Mouse (Mus musculus): ENCODE data around the gene Ovol1. TPM values are rescaled to one million over a fixed set of nuclear protein-coding genes. Genes with fewer than 3 reads are reported as not detected.

Ovol1 gene
- polyA plus RNA-seq, 1 experiment from 2014 or later: 0.62 TPM

DNA sequence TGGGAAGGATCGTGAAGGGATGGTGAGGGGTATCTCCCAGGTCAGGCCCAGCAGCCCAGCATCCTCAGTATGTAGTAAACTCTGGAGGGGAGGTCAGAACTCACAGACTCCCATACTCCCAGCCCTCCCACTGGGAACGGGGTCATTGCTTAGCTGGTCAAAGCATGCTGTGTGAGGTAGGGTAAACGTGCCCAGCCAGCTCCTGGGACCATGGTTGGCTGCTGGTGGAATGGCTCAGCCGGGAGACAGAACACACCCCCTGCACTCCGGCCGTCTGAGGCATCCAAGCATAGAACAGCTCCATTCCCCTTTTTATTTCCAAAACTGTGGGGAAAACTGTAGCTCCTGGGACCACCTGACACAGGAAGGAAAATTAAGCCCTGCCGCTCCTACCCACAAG is 2.3 kb downstream of the Ovol1 start:
- H3K9ac ChIP-seq (replicated peaks; ENCODE audit: low read length): no peak overlapping the region
- no peak for ATAC-seq (replicated peaks; ENCODE audit: insufficient number of reproducible peaks, low FRiP score, low TSS enrichment, low read depth)
- no peak for DNase-seq (ENCODE audit: low spot score)

DNA sequence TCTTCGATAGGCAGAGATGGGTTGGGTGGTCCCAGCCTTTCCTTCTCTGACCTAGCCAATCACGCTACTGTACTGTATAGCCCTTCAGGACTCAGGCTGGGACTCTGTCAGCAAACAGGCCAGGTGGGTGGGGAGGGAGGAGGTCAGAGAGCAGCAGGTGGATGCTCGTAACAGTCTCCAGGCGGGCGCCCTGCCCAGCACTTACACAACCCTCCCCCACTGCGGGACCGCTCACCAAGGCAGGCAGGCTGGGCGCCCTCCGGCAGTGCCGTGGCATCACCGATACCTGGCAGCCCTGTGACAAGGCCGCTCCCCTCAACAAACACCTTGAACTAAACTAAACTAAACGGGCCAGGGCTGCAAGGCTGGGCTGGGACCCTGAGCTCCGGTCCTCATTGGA is 6.2 kb downstream of the Ovol1 start:
- H3K27me3 ChIP-seq (ENCODE audit: control insufficient read depth, insufficient read depth, low read length): peaks cover 19% of the 10 kb centered on the region
- ATAC-seq (replicated peaks; ENCODE audit: insufficient number of reproducible peaks, low FRiP score, low TSS enrichment, low read depth): no peak
- no peak overlapping the region for H3K4me3 ChIP-seq (ENCODE audit: low read depth, low read length)
- no peak overlapping the region for H3K4me2 ChIP-seq (ENCODE audit: low read depth, low read length)
- no peaks in the 10 kb centered on the region for H3K4me1 ChIP-seq (ENCODE audit: control insufficient read depth, insufficient read depth, low read length)
- no peaks in the 10 kb centered on the region for H3K36me3 ChIP-seq (replicated peaks; ENCODE audit: control insufficient read depth, insufficient read depth, low read depth, low read length)
- H3K9ac ChIP-seq (replicated peaks; ENCODE audit: low read length): no peak overlapping the region
- no peak overlapping the region for H3K27ac ChIP-seq (replicated peaks; ENCODE audit: low read depth, low read length)
- no peaks in the 10 kb centered on the region for H3K9me3 ChIP-seq (replicated peaks; ENCODE audit: control insufficient read depth, low read length)
- 74% methylated on average over 14 of the region's 14 CpGs for WGBS
- no peak for DNase-seq (ENCODE audit: low spot score)

More for the DNA sequence above, 2.3 kb downstream of the Ovol1 start:
- Histone ChIP-seq H3K4me3 (ENCODE audit: low read depth, low read length) (no peak overlapping the region), H3K9me3 (replicated peaks; ENCODE audit: control insufficient read depth, low read length) (no peaks in the 10 kb centered on the region), H3K4me1 (ENCODE audit: control insufficient read depth, insufficient read depth, low read length) (0 out of 2 replicates have a peak, but pooled peaks cover 2% of the 10 kb centered on the region), H3K4me2 (ENCODE audit: low read depth, low read length) (no peak overlapping the region), H3K27ac (replicated peaks; ENCODE audit: low read depth, low read length) (no peak overlapping the region), H3K27me3 (ENCODE audit: control insufficient read depth, insufficient read depth, low read length) (peaks cover 57% of the 10 kb centered on the region), H3K36me3 (replicated peaks; ENCODE audit: control insufficient read depth, insufficient read depth, low read depth, low read length) (no peaks in the 10 kb centered on the region)
- WGBS: 37% methylated on average over 7 of the region's 7 CpGs

DNA sequence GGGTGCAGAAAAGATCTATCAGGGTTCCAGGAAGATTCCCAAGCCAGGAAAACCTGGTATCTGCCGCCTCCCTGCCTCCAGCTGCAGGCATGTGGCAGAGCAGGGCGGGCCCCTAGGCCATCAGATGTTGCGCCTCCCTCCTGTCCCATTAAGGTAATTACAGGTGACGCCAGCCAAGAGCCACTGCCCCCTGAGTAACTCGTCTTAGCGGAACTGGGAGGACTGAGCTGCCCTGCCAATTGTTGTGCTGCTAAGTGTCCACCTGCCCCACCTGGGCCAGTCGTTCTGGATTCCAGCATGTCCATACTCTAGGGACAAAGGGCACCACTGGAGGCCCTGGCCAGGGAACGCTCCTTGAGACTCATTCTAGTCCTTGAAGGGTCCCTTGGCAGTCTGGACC is 6.6 kb downstream of the Ovol1 start:
- Histone ChIP-seq H3K9ac (replicated peaks; ENCODE audit: low read length) (no peak overlapping the region), H3K4me1 (ENCODE audit: control insufficient read depth, insufficient read depth, low read length) (no peaks in the 10 kb centered on the region), H3K27me3 (ENCODE audit: control insufficient read depth, insufficient read depth, low read length) (peaks cover 14% of the 10 kb centered on the region), H3K27ac (replicated peaks; ENCODE audit: low read depth, low read length) (no peak overlapping the region), H3K4me3 (ENCODE audit: low read depth, low read length) (no peak overlapping the region), H3K36me3 (replicated peaks; ENCODE audit: control insufficient read depth, insufficient read depth, low read depth, low read length) (no peaks in the 10 kb centered on the region), H3K9me3 (replicated peaks; ENCODE audit: control insufficient read depth, low read length) (no peaks in the 10 kb centered on the region), H3K4me2 (ENCODE audit: low read depth, low read length) (no peak overlapping the region)
- ATAC-seq (replicated peaks; ENCODE audit: insufficient number of reproducible peaks, low FRiP score, low TSS enrichment, low read depth) (no peak), DNase-seq (ENCODE audit: low spot score) (no peak)
- 47% methylated on average over 8 of the region's 8 CpGs for WGBS

DNA sequence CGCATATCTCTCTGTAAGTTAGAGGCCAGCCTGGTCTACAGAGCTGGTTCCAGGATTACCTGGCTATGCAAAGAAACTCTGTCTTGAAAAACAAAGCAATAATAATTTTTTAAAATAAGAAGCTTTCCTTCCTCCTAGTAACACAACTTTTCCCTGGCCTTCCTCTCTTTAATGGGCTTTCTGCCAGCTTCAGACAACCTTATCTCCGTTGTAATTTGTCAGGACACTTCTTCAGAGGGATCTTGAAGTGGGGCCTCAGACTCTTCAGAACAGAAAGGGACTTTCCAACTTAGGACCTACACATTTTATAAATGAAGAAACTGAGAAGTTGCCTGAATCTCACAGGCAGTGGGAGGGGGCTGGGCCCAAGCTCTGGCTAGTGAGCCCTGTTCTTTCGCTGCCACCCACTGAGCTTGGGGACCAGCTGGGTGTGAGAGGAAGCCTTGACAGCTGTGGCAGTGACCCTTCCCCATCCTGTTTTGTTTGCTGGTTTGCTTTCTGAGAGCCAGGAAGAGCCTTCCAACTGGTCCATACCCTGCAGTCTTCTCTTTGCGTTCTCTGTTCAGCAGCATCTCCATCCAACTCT is 12.9 kb downstream of the Ovol1 start:
- no peak overlapping the region for H3K27ac ChIP-seq (replicated peaks; ENCODE audit: low read depth, low read length)
- no peak overlapping the region for H3K9ac ChIP-seq (replicated peaks; ENCODE audit: low read length)
- no peaks in the 10 kb centered on the region for H3K4me1 ChIP-seq (ENCODE audit: control insufficient read depth, insufficient read depth, low read length)
- no peaks in the 10 kb centered on the region for H3K9me3 ChIP-seq (replicated peaks; ENCODE audit: control insufficient read depth, low read length)
- H3K4me2 ChIP-seq (ENCODE audit: low read depth, low read length): no peak overlapping the region
- no peaks in the 10 kb centered on the region for H3K36me3 ChIP-seq (replicated peaks; ENCODE audit: control insufficient read depth, insufficient read depth, low read depth, low read length)
- DNase-seq (ENCODE audit: low spot score): no peak
- no peaks in the 10 kb centered on the region for H3K27me3 ChIP-seq (ENCODE audit: control insufficient read depth, insufficient read depth, low read length)
- ATAC-seq (replicated peaks; ENCODE audit: insufficient number of reproducible peaks, low FRiP score, low TSS enrichment, low read depth): no peak
- 74% methylated on average over 4 of the region's 4 CpGs for WGBS
- H3K4me3 ChIP-seq (ENCODE audit: low read depth, low read length): no peak overlapping the region

DNA sequence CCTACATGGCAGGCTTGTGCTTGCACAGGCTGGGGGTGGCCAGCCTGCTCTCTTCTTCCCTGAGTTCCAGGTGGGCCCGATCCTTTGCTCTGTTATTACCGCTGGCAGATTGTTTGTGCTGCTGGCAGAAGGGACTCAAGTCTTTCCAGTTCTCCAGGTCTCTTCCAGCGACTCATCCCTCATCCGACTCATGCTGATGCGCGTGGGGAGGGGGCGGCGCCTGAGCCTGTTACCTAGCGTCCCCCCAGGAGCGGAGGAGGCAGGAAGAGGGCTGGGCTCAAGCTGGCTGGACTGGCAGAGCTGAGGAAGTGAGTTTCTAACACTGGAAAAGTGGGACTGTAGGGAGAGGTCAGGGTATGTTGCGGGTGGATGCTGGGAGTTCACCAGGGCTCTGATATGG is 16.4 kb downstream of the Ovol1 start:
- WGBS: 46% methylated on average over 11 of the region's 11 CpGs
- Histone ChIP-seq H3K27me3 (ENCODE audit: control insufficient read depth, insufficient read depth, low read length) (no peaks in the 10 kb centered on the region), H3K9ac (replicated peaks; ENCODE audit: low read length) (no peak overlapping the region), H3K9me3 (replicated peaks; ENCODE audit: control insufficient read depth, low read length) (no peaks in the 10 kb centered on the region), H3K27ac (replicated peaks; ENCODE audit: low read depth, low read length) (no peak overlapping the region), H3K36me3 (replicated peaks; ENCODE audit: control insufficient read depth, insufficient read depth, low read depth, low read length) (no peaks in the 10 kb centered on the region), H3K4me1 (ENCODE audit: control insufficient read depth, insufficient read depth, low read length) (no peaks in the 10 kb centered on the region), H3K4me3 (ENCODE audit: low read depth, low read length) (no peak overlapping the region), H3K4me2 (ENCODE audit: low read depth, low read length) (no peak overlapping the region)
- ATAC-seq (replicated peaks; ENCODE audit: insufficient number of reproducible peaks, low FRiP score, low TSS enrichment, low read depth) (no peak), DNase-seq (ENCODE audit: low spot score) (no peak)

DNA sequence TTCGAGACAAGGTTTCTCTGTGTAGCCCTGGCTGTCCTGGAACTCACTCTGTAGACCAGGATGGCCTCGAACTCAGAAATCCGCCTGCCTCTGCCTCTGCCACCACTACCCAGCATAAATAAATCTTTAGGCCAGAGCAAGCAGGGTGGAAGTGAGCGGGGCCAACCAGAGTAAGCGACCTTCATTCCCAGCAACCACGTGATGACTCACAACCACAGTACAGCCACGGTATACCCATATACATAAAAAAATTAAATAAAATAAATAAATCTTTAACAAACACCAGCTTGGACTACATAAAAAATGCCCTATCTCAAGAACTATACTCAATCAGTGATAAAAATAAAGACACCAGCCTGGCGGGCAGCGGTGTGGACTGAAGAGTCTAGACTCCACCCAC is 17.1 kb downstream of the Ovol1 start:
- H3K27ac ChIP-seq (replicated peaks; ENCODE audit: low read depth, low read length): no peak overlapping the region
- H3K4me2 ChIP-seq (ENCODE audit: low read depth, low read length): no peak overlapping the region
- DNase-seq (ENCODE audit: low spot score) (no peak), ATAC-seq (replicated peaks; ENCODE audit: insufficient number of reproducible peaks, low FRiP score, low TSS enrichment, low read depth) (no peak)
- 88% methylated on average over 9 of the region's 9 CpGs for WGBS
- H3K4me3 ChIP-seq (ENCODE audit: low read depth, low read length): no peak overlapping the region
- H3K4me1 ChIP-seq (ENCODE audit: control insufficient read depth, insufficient read depth, low read length): no peaks in the 10 kb centered on the region
- H3K36me3 ChIP-seq (replicated peaks; ENCODE audit: control insufficient read depth, insufficient read depth, low read depth, low read length): no peaks in the 10 kb centered on the region
- H3K9ac ChIP-seq (replicated peaks; ENCODE audit: low read length): no peak overlapping the region
- no peaks in the 10 kb centered on the region for H3K9me3 ChIP-seq (replicated peaks; ENCODE audit: control insufficient read depth, low read length)
- no peaks in the 10 kb centered on the region for H3K27me3 ChIP-seq (ENCODE audit: control insufficient read depth, insufficient read depth, low read length)

DNA sequence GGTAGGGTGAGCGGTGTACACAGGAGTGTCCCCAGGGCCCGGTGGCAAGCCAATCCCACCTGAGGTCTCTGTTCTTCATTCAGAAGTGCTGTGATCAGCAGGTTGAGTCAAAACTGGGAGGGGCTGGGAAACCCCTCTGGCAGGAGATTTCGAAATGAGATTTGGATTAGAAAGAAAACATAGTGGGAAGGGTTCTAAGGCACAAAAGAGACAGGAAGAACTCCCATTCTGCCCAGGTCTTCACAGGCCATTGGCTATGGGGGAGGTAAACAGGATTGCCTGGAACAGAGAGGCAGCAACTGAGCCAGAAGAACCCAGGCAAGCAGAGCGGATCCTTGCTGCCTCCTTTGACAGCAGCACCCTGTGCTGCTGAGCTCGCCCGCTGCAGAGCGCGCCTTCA is 21.7 kb downstream of the Ovol1 start:
- Histone ChIP-seq H3K4me2 (ENCODE audit: low read depth, low read length) (no peak overlapping the region), H3K9me3 (replicated peaks; ENCODE audit: control insufficient read depth, low read length) (no peaks in the 10 kb centered on the region), H3K4me3 (ENCODE audit: low read depth, low read length) (no peak overlapping the region), H3K27me3 (ENCODE audit: control insufficient read depth, insufficient read depth, low read length) (no peaks in the 10 kb centered on the region), H3K27ac (replicated peaks; ENCODE audit: low read depth, low read length) (no peak overlapping the region), H3K9ac (replicated peaks; ENCODE audit: low read length) (no peak overlapping the region), H3K36me3 (replicated peaks; ENCODE audit: control insufficient read depth, insufficient read depth, low read depth, low read length) (no peaks in the 10 kb centered on the region), H3K4me1 (ENCODE audit: control insufficient read depth, insufficient read depth, low read length) (no peaks in the 10 kb centered on the region)
- ATAC-seq (replicated peaks; ENCODE audit: insufficient number of reproducible peaks, low FRiP score, low TSS enrichment, low read depth) (no peak), DNase-seq (ENCODE audit: low spot score) (no peak)
- WGBS: 65% methylated on average over 8 of the region's 8 CpGs

DNA sequence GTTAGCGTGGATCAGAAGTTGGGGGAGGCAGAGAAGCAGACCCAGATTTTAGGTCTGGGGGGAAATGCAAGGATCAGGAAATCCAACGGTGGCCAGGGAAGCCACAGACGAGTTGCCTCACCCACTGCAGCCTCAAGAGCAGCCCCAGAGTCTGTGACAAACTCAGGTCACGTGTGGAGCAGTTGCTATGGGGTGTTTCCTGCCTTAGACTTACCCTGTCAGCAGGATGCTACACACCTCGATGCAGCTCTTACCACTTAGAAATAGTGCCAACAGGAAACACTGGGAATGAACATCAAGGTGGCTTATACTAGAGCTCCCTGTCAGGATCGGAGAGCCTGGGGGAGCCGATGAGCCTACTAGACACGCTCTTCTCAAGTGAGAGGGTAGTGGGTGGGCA is 27.9 kb downstream of the Ovol1 start:
- H3K27me3 ChIP-seq (ENCODE audit: control insufficient read depth, insufficient read depth, low read length): no peaks in the 10 kb centered on the region; the same call in 1 of the 2 replicates
- 71% methylated on average over 8 of the region's 8 CpGs for WGBS
- H3K36me3 ChIP-seq (replicated peaks; ENCODE audit: control insufficient read depth, insufficient read depth, low read depth, low read length): no peaks in the 10 kb centered on the region
- ATAC-seq (replicated peaks; ENCODE audit: insufficient number of reproducible peaks, low FRiP score, low TSS enrichment, low read depth): no peak
- no peak for DNase-seq (ENCODE audit: low spot score)
- H3K27ac ChIP-seq (replicated peaks; ENCODE audit: low read depth, low read length): no peak overlapping the region
- H3K4me2 ChIP-seq (ENCODE audit: low read depth, low read length): no peak overlapping the region
- H3K9ac ChIP-seq (replicated peaks; ENCODE audit: low read length): no peak overlapping the region
- H3K4me3 ChIP-seq (ENCODE audit: low read depth, low read length): no peak overlapping the region
- H3K9me3 ChIP-seq (replicated peaks; ENCODE audit: control insufficient read depth, low read length): no peaks in the 10 kb centered on the region
- no peaks in the 10 kb centered on the region for H3K4me1 ChIP-seq (ENCODE audit: control insufficient read depth, insufficient read depth, low read length)

Measured in embryonic facial prominence, embryonic 11.5 days (tissue).